Mouse (Mus musculus) midbrain, embryonic 14.5 days (tissue): ENCODE measurements at regions not wholly inside any gene's neighbourhood (a gene's known extent, or its start where the extent isn't known, plus 50 kb on each side); places are given as distances from the start of the nearest gene placed in this dataset.
A peak's percentile ranks its signal among the peaks of the same experiment; 100 is the strongest.

Experiments
- ATAC-seq: fragments of 200-750 bp; cut with Nextera tagmentation; 2 replicates; pipeline ENCODE4 v1.8.0; 2017; ENCODE audit warnings: moderate number of reproducible peaks, moderate library complexity; ENCODE audit not compliant: low FRiP score, low TSS enrichment
- DNase-seq: peaks from one replicate; pipeline ENCODE4 v3.0.0-alpha.2; 2015
- H3K27ac ChIP-seq: fragments of 300-500 bp; sonication (generic); replicated peaks from 2 replicates; pipeline ENCODE4 v1.5.1; 2014; ENCODE audit warnings: mild to moderate bottlenecking, low read depth, low read length, moderate library complexity
- H3K27me3 ChIP-seq: fragments of 300-500 bp; sonication (generic); 2 replicates; pipeline ENCODE4 v1.6.1; 2014; ENCODE audit warnings: low read length, control low read depth, mixed read lengths; ENCODE audit not compliant: control insufficient read depth, insufficient read depth
- H3K36me3 ChIP-seq: fragments of 300-500 bp; sonication (generic); 2 replicates; pipeline ENCODE4 v1.6.1; 2014; ENCODE audit warnings: low read length, control low read depth; ENCODE audit not compliant: control insufficient read depth, insufficient read depth
- H3K4me1 ChIP-seq: fragments of 300-500 bp; sonication (generic); 2 replicates; pipeline ENCODE4 v1.6.1; 2014; ENCODE audit warnings: mild to moderate bottlenecking, antibody characterized with exemption, low read length, control low read depth; ENCODE audit not compliant: control insufficient read depth, insufficient read depth
- H3K4me2 ChIP-seq: fragments of 300-500 bp; sonication (generic); 2 replicates; pipeline ENCODE4 v1.6.1; 2014; ENCODE audit warnings: mild to moderate bottlenecking, low read length, moderate library complexity
- H3K4me3 ChIP-seq: fragments of 300-500 bp; sonication (generic); replicated peaks from 2 replicates; pipeline ENCODE4 v1.5.1; 2014; ENCODE audit warnings: low read depth, low read length
- H3K9ac ChIP-seq: fragments of 300-500 bp; sonication (generic); replicated peaks from 2 replicates; pipeline ENCODE4 v1.6.1; 2014; ENCODE audit warnings: mild to moderate bottlenecking, low read length, moderate library complexity
- H3K9me3 ChIP-seq: fragments of 300-500 bp; sonication (generic); 2 replicates; pipeline ENCODE4 v1.6.1; 2016; ENCODE audit warnings: low read length, control low read depth, mixed read lengths; ENCODE audit not compliant: control insufficient read depth
- WGBS: fragments of 180-500 bp; shearing (Covaris S2); extraction: QIAGEN DNeasy Blood & Tissue Kit; methylation state at CpG from one replicate; pipeline ENCODE4 v1.1.7; 2014; 5-methylcytosine and 5-hydroxymethylcytosine counted together

- no peak for DNase-seq
- H3K4me1 ChIP-seq, result no peaks in the 10 kb centered on the region
- H3K9ac ChIP-seq, result no peak overlapping the region
- no peak overlapping the region for H3K27ac ChIP-seq
- no peak for ATAC-seq
- H3K9me3 ChIP-seq, result no peaks in the 10 kb centered on the region
- H3K36me3 ChIP-seq, result no peaks in the 10 kb centered on the region
- no peak overlapping the region for H3K4me3 ChIP-seq
- H3K27me3 ChIP-seq, result no peaks in the 10 kb centered on the region
- 75% methylated on average over 4 of the region's 4 CpGs for WGBS
- no peak overlapping the region for H3K4me2 ChIP-seq
These were observed 833.9 kb upstream of the Tenm2 start for GRCm38 (mm10) chr11:38069635-38070034.

- H3K4me1 ChIP-seq, result no peaks in the 10 kb centered on the region
- H3K4me3 ChIP-seq, result no peak overlapping the region
- H3K4me2 ChIP-seq, result no peak overlapping the region
- DNase-seq (peak; percentile 34), ATAC-seq (no peak)
- H3K9ac ChIP-seq, result no peak overlapping the region
- no peak overlapping the region for H3K27ac ChIP-seq
- H3K9me3 ChIP-seq, result no peaks in the 10 kb centered on the region
- 6% methylated on average over 1 of the region's 1 CpGs for WGBS
- H3K36me3 ChIP-seq, result no peaks in the 10 kb centered on the region
- H3K27me3 ChIP-seq, result no peaks in the 10 kb centered on the region
These were observed 831.9 kb upstream of the Tenm2 start for GRCm38 (mm10) chr11:38067682-38068081.

- H3K4me1 ChIP-seq, result no peaks in the 10 kb centered on the region
- H3K27ac ChIP-seq, result no peak overlapping the region
- no peak overlapping the region for H3K4me2 ChIP-seq
- 90% methylated on average over 5 of the region's 5 CpGs for WGBS
- no peaks in the 10 kb centered on the region for H3K27me3 ChIP-seq
- DNase-seq (no peak), ATAC-seq (no peak)
- no peaks in the 10 kb centered on the region for H3K36me3 ChIP-seq
- H3K9me3 ChIP-seq, result no peaks in the 10 kb centered on the region
- no peak overlapping the region for H3K4me3 ChIP-seq
- no peak overlapping the region for H3K9ac ChIP-seq
These were observed 830.3 kb upstream of the Tenm2 start for GRCm38 (mm10) chr11:38066091-38066490.

- Histone ChIP-seq H3K27ac (no peak overlapping the region), H3K9ac (no peak overlapping the region), H3K27me3 (no peaks in the 10 kb centered on the region), H3K4me1 (no peaks in the 10 kb centered on the region), H3K4me2 (no peak overlapping the region), H3K36me3 (no peaks in the 10 kb centered on the region), H3K4me3 (no peak overlapping the region), H3K9me3 (no peaks in the 10 kb centered on the region)
- WGBS, result 85% methylated on average over 2 of the region's 2 CpGs
- ATAC-seq (no peak), DNase-seq (no peak)
These were observed 824.3 kb upstream of the Tenm2 start for GRCm38 (mm10) chr11:38060105-38060504.

GRCm38 (mm10) chr11:38058896-38059295 lies 823.1 kb upstream of the Tenm2 start:
- WGBS, result 70% methylated on average over 2 of the region's 2 CpGs
- no peaks in the 10 kb centered on the region for H3K27me3 ChIP-seq
- no peaks in the 10 kb centered on the region for H3K4me1 ChIP-seq
- H3K27ac ChIP-seq, result no peak overlapping the region
- H3K9ac ChIP-seq, result no peak overlapping the region
- H3K36me3 ChIP-seq, result no peaks in the 10 kb centered on the region
- no peak overlapping the region for H3K4me3 ChIP-seq
- no peak for ATAC-seq
- DNase-seq, result no peak
- H3K4me2 ChIP-seq, result no peak overlapping the region
- H3K9me3 ChIP-seq, result no peaks in the 10 kb centered on the region

GRCm38 (mm10) chr11:38036582-38036981 lies 800.8 kb upstream of the Tenm2 start:
- ATAC-seq, result no peak
- Histone ChIP-seq H3K36me3 (no peaks in the 10 kb centered on the region), H3K4me1 (no peaks in the 10 kb centered on the region), H3K27me3 (no peaks in the 10 kb centered on the region), H3K27ac (no peak overlapping the region), H3K4me2 (no peak overlapping the region), H3K9me3 (no peaks in the 10 kb centered on the region), H3K4me3 (no peak overlapping the region), H3K9ac (no peak overlapping the region)
- 93% methylated on average over 2 of the region's 2 CpGs for WGBS
- DNase-seq, result no peak

- Histone ChIP-seq H3K9me3 (no peaks in the 10 kb centered on the region), H3K27me3 (no peaks in the 10 kb centered on the region), H3K4me1 (no peaks in the 10 kb centered on the region), H3K9ac (no peak overlapping the region), H3K4me2 (no peak overlapping the region), H3K4me3 (no peak overlapping the region), H3K27ac (no peak overlapping the region), H3K36me3 (no peaks in the 10 kb centered on the region)
- ATAC-seq (no peak), DNase-seq (peak; percentile 37)
- 51% methylated on average over 2 of the region's 2 CpGs for WGBS
These were observed 798.9 kb upstream of the Tenm2 start for GRCm38 (mm10) chr11:38034526-38035286.

- DNase-seq (no peak), ATAC-seq (no peak)
- H3K27me3 ChIP-seq, result no peaks in the 10 kb centered on the region
- no peak overlapping the region for H3K4me3 ChIP-seq
- H3K4me2 ChIP-seq, result no peak overlapping the region
- H3K9me3 ChIP-seq, result no peaks in the 10 kb centered on the region
- H3K9ac ChIP-seq, result no peak overlapping the region
- H3K36me3 ChIP-seq, result no peaks in the 10 kb centered on the region
- no peak overlapping the region for H3K27ac ChIP-seq
- no peaks in the 10 kb centered on the region for H3K4me1 ChIP-seq
These were observed 785.9 kb upstream of the Tenm2 start for GRCm38 (mm10) chr11:38021704-38022103.

GRCm38 (mm10) chr11:37978131-37978530 lies 742.4 kb upstream of the Tenm2 start:
- ATAC-seq (no peak), DNase-seq (no peak)
- Histone ChIP-seq H3K4me2 (no peak overlapping the region), H3K9ac (no peak overlapping the region), H3K9me3 (no peaks in the 10 kb centered on the region), H3K4me1 (no peaks in the 10 kb centered on the region), H3K27me3 (no peaks in the 10 kb centered on the region), H3K4me3 (no peak overlapping the region), H3K36me3 (no peaks in the 10 kb centered on the region), H3K27ac (no peak overlapping the region)
- WGBS, result 92% methylated on average over 2 of the region's 2 CpGs
